Mouse (Mus musculus) G1E-ER4 (cell line): Measurements from ENCODE around the gene Akr1c21. TPM values are rescaled to one million over a fixed set of nuclear protein-coding genes. Genes with fewer than 3 reads are reported as not detected.

Experiments used
- GATA1 ChIP-seq: IDR thresholded peaks from one replicate; pipeline ENCODE4 v1.8.0; 2012; ENCODE audit warnings: low read length, inconsistent platforms
- polyA plus RNA-seq: library from polyadenylated mRNA; stranded (reverse); fragments of >175 nt; gene quantifications from 2 replicates; pipeline ENCODE4 v1.2.3, GENCODE M21; 2012

Akr1c21 gene
- not detected in 2 replicates for polyA plus RNA-seq

GRCm38 (mm10) chr13:4573871-4574270 lies at the start of gene Akr1c21:
Gene Akr1c21 (plus strand): TSS chr13:4574075.
- no peak for TF ChIP-seq GATA1

- no peak for TF ChIP-seq GATA1
Measured at GRCm38 (mm10) chr13:4559143-4559542, 14.7 kb upstream of the Akr1c21 start.

GRCm38 (mm10) chr13:4560500-4560899 lies 13.4 kb upstream of the Akr1c21 start:
- no peak for TF ChIP-seq GATA1

- TF ChIP-seq GATA1, result no peak
Measured at GRCm38 (mm10) chr13:4565996-4566395, 7.9 kb upstream of the Akr1c21 start.

- no peak for TF ChIP-seq GATA1
Measured at GRCm38 (mm10) chr13:4576921-4577320, 3.0 kb downstream of the Akr1c21 start.

GRCm38 (mm10) chr13:4606821-4607220 lies 32.9 kb downstream of the Akr1c21 start:
- no peak for TF ChIP-seq GATA1

GRCm38 (mm10) chr13:4608530-4608929 lies 34.7 kb downstream of the Akr1c21 start:
- no peak for TF ChIP-seq GATA1

- TF ChIP-seq GATA1, result no peak
Measured at GRCm38 (mm10) chr13:4608961-4609409, 35.1 kb downstream of the Akr1c21 start, which contains the start of gene Akr1e1. Gene Akr1e1 (minus strand): TSS chr13:4609174.

- no peak for TF ChIP-seq GATA1
Measured at GRCm38 (mm10) chr13:4610902-4611301, 37.0 kb downstream of the Akr1c21 start.

Other genes starting within 250 kb of the Akr1c21 start
- not detected in 2 replicates for gene Akr1c6, start 139.8 kb upstream of the Akr1c21 start, polyA plus RNA-seq
- gene Akr1c20, start 50.7 kb upstream of the Akr1c21 start, polyA plus RNA-seq, result not detected in 2 replicates
- gene Akr1e1, start 35.1 kb downstream of the Akr1c21 start, polyA plus RNA-seq, result 0.22 and 0.29 TPM in 2 replicates